Mouse (Mus musculus) adrenal gland, adult 2 months (tissue): ENCODE measurements at regions not wholly inside any gene's neighbourhood (a gene's known extent, or its start where the extent isn't known, plus 50 kb on each side); places are given as distances from the start of the nearest gene placed in this dataset.

Experiments
- DNase-seq: peaks from one replicate; pipeline ENCODE4 v3.0.0; 2021

DNA sequence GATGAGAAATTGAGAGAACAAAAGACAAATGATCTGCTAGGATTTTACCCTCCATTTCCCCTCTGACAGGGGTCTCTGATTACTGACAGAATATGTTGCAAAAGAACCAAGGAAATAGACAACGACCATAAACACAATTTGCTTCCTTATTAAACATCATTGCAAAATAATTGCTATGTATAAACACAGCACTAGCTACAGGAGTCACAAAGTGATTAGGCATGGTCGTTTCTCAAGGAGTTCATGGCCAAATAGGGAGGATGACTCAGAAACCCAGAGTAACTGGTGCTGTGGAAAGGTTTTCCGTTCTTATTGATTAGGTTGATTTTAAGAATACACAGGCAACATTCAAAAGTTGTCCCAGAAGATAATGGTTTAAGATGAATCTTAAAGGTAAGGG lies 180.4 kb downstream of the Gm12728 start:
- peak; percentile 27 for DNase-seq

DNA sequence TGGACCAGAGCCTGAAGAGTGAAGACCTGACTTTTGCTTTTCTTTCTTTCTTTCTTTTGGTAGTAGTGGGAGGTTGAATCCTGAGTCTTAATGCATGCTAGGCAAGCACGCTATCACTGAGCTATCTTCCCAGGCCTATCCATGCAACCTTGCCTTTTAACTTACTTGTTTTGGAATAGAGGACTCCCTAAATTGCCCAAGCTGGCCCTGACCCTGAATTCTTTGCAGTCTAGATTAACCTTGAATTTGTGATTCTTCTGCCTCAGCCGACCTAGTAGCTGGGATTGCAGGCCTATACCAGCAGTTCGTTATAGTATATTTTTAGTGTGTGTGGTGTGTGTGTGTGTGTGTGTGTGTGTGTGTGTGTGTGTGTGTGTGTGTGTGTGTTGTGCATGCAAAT lies 183.1 kb downstream of the Gm12728 start:
- peak; percentile 69 for DNase-seq

DNA sequence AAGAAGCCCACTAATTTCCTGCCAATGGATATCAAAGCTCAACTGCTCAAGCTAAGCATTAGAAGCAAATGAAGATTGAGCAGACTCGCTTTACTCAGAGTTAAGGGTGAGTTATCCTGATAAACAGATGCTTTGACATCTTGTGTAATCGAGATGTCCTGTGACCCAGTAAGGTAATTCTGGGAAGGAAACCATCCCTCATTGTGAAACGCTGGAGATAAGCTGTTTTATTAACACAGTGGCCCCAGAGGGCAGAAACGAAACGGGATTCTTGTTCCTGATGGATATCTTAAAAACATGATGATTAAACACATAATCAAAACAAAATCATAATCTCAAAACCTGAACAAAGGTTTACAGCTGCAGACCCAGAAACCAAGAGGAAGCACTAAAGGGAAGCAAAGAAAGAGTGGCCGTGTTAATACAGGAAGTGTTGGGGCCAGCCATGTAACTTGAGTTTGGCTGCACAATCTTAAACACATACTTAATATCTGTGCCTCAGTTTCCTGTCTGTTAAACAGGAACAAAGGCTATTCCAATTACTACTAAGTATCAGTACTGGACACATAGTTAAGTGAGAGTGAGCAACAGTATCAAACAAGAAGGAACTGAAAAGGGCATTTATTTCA lies 184.2 kb downstream of the Gm12728 start:
- peak; percentile 59 for DNase-seq

DNA sequence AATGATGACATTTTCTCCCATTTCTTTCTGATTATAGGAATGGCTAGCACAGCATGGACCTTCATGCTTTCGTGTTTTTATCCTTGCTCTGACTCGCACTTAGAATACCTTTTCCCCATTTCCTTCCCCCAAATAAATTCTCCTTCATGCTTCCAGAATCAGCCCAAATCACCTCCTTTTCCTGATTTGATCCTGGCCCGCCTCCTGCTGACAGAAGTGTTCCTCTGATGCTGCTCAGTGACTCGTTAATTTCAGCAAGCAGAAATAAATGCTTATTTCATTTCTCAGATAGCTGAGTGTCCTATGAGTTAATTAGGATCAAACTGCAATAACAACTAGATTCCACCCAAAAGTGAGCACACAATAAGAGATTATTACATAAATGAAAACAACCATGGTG lies 185.3 kb downstream of the Gm12728 start:
- DNase-seq: no peak

DNA sequence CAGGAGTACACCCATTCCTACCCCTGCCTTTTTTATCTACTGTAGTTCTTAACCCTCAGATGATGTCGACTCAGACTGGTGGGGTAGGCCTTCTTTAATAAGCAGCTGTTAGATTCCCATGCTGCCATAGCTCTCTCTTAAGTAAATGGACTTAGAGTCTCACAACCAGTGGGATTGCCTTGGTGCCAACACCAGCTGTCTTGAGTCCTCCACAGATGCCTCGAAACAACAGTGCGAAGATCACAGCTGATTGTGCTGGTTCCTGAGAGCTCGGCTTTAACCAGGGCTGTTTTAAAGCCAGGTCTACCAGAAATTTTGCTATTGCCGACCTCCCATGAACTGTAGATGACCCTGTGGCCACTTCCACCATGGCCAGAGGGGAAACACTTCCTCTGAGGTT lies 189.4 kb downstream of the Gm12728 start:
- DNase-seq: no peak

DNA sequence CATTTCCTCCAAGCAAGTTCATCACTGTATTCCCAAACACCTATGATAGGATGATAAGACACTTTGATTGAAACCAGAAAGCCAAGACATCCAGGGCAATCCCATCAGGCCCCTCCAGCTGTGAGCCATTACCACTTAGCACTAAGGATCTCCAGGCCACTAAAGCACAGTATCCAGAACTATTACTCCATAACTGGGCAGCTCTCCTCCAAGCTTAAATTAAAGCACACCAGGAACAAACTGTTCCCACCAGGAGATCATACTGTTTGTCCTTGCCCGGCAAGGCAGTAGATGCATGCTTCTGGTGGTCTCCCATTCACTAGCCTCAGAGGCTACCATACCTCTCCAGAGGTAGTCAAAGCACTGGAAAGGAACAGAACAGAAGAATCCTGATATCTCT lies 193.3 kb downstream of the Gm12728 start:
- DNase-seq: no peak

DNA sequence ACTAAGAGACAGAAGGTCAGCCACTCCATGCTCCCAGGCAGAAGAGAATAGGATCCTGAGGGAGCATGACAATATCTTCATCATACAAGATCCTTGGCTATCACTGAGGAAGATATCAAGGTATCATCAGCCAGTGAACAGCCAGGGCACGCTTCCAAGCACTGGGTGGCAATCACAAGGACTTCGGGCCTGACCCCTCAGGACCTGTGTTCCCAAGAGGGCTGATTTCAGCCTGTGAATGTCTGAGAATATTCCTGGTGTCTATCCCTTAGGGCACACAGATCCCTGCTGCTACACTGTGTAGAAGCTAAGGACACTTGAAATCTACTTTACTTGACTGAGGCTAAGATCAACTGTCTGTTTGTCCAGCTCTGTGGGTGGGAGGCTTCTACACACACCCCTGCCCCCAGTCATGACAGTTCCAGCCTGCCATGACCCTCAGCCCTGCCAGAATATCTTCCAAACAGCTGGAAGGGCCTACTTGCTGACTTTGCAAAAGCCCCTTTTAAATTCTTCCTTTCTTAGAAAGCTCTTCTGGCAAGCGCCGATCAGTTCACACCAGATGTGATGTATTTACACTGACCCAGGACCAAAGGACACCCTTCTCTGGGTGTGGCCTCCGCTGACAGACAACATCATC lies 198.4 kb downstream of the Gm12728 start:
- no peak for DNase-seq

DNA sequence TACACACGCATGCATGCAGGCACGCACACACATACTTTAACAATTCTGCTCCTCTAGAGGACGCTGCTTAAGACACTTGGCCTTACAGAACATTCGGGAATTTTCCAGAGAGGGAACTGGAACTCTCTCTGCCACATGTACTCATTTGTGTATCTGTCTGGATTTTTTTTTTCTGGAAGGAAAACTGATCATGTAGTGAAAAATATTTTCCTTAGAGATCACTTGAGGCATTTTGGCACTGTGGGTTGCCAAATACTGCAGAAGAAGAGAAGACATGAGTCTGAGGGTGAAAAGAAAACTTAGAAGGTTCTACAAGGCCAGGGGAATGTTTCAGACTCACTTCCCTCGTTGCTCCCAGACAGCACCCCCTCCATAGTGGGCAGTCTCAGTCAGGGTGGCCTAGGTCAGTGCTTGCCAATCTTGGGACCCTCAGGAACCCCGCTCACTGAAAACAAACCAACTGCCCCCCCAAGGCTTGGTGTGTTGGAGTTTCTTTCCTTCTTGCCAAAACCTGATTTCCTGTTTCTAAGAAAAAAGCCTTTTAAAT lies 203.0 kb downstream of the Gm12728 start:
- no peak for DNase-seq

DNA sequence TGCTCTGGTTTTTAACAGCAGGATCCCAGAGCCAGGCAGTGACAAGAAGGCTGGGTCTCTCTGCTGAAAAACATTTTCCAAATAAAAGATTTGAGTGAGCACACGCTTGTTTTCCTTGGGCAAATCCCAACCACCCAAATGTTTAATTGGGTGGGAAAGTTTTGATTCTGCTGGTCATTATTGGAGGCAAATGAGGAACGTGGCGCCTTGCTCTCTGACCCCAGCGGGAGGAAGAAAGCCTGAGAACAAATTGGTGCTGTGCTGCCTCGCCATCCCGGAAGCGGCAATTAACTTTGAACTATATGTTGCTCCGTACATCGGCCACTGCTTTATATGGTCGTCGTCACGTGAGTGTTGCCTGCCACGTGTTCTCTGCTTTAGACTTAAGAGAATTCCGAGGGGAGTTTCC lies 204.7 kb downstream of the Gm12728 start:
- no peak for DNase-seq

DNA sequence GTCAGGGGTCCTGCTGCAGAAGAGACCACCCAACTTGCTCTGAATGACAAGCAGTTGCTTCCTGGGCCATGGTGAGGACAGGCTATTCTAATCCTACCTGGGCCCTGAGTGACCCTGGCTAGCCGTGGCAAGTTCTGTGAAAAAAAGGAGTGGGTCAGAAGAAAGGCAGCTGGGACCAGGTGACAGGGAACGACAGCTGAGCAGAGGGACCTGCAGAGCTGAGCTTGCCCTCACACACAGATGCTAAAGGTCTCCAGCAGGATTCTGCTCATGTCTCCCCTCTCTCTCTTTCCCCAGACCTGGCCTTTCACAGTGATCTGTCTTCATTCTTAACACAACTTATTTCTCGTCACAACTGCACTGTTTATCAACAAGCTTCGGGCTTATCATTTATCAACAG lies 206.4 kb downstream of the Gm12728 start:
- DNase-seq: no peak

DNA sequence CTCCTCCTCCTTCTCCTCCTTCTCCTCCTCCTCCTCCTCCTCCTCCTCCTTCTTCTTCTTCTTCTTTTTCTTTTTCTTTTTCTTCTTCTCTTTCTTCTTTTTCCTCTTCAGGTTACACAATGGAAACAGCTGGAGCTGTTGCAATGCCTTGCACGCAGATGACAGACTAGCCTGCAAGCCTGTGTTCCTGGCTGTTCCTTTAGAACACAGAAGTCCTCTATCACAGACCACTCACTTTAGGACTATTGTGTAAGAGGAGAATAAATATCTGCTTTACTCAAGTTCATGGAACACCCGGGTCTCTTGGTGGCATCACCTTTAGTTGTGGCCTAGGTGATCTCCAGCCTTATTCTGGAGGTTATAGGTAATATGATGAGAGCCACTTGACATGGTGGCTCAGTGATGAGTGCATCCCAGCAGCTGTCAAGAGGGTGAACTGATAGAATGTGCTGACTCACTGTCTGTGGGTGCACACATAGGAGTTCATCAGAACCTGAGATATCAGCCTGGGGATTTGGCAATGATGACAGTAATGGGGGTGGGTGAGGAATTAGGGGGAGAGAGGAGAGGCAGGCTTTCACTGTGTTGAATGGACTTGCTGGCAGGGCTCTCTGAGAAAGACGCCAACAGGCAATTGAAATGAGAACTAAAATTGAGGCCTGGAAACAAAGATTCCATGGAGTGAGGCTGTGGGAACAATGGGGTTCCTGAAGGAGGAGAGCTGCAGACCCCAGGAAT lies 207.4 kb downstream of the Gm12728 start:
- no peak for DNase-seq

DNA sequence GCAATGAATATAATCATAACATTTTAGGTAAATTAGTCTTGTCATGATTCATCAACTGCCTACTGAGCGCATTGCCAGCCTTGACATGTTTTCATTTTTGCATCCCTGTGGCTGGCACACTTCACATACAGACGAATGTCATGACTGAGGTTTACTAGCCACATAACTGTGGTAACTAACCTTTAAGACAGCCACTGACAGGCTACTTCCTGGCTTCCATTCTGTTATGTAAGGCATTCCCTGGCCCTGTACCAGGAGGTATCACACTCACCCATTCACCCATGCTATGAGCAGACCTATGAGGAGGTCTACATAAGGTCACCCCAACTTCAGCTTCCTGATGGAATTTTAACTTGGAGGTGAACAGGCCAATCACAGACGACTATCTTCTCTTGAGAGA lies 212.8 kb downstream of the Gm12728 start:
- DNase-seq: peak; percentile 22

DNA sequence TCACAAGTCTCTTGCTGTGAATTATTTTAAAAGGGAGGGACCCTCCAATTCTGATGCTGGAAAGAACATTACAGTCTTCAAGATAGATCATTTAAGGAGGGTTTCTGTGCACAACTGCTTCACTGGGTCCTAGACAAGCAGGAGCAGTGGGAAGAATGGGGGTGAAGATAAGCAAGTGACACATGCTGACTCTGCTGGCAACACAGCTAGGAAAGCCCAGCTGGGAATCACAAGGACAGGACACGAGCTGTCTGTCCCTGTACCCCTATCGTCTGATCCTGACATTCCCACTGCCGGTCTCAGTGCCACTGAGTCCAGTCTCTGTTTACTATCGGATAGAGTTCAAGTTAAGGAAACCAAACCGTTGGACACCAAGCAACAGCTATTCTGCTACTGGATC lies 216.3 kb downstream of the Gm12728 start:
- peak; percentile 63 for DNase-seq

DNA sequence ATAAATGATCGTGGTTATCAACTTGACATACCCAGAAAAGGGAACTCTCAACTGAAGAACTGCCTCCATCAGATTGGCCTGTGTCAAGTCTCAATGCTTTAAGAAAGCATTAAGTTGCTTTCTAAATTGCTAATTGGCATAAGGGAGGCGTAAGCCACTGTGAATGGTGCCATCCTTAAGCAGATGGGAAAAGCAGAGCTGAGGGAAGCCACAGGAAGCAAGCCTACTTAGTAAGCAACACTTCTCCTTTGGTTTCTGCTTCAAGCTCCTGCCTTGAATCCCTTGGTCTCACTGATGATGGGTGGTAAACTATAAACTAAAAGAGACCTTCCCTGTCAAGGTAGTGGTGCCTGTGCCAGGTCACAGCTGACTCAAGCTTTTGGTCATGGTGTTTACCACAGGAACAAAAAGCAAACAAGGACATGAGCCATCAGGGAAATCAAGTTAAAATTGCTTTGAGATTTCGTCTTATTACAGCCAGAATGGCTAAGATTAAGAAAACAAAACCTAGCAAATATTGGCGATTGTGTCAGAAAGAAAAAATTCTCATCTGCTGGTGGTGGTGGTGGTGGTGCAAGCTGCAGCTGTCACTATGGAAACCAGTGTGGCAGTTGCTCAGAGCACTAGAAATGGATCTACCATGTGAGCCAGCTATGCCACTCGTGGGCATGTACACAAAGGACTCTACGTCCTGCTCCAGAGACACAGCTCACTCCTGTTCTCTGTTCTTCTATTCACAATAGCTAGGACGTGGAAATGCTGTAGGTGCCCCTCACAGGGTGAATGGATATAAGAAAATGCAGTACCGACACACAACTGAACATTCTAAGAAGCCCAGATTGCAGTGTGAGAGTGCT lies 217.9 kb downstream of the Gm12728 start:
- peak; percentile 52 for DNase-seq

DNA sequence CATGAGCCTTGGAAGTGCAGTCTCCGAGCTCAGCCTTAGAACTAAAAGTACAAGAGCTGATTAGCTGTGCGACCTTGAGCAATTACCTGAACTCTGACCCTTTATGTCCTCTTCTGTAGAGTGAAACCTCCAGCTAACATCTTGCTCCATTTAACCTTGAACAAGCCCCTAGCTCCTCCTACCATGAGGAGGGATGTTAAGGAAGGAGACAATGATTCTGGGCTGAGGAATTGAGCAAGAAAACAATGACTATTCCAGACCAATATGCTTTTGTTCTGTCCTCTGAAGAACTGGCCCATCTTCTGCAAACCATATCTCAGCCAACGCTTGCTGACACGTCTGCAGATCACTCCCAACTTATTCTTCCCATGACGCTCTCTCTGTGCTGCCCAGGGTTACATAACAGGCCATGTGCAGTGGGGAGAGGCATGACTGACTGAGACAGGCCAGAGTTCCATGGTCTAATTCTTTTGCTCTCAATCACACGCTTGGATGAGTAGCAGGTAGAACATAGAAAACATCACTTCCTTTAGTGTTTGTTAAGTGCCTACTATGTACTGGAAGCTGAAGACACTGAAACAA lies 227.5 kb downstream of the Gm12728 start:
- no peak for DNase-seq

DNA sequence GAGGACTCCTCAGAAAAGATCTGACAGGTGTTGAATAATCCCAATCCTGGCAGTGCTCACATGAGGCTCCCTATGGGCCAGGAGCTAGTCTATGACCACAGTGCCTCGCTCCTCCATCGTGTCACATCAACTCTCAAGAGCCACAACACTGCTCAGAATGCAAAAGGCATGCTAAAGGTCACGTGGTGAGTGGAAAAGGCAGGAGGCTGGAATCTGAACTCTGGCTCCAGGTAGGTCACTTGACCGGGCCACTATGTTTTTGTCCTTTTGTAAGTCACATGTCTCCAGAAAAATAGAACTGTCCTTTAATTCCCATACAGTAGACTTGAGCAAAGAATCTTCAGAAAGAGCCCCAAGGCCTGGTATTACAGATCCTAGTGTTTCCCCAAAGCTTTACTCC lies 229.3 kb downstream of the Gm12728 start:
- DNase-seq: no peak

DNA sequence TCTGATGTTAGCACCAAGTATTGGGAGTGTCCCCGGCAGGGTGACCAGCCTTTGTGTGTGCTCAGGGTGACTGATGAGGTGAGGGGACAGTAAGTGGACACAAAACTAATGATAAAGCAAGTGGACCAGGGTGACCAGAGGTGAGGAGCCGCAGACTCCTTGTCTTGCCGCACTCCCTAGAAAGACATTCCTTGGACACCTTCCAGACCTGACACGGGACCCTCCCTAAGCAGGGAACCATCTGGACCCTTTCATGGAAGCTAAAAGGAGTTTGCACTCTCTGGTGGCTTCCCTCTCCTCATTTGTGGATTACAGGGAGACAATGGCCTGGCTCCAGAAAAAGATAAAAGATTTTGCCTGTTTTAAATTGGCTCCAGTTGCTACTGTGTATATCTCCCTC lies 230.7 kb downstream of the Gm12728 start:
- no peak for DNase-seq

DNA sequence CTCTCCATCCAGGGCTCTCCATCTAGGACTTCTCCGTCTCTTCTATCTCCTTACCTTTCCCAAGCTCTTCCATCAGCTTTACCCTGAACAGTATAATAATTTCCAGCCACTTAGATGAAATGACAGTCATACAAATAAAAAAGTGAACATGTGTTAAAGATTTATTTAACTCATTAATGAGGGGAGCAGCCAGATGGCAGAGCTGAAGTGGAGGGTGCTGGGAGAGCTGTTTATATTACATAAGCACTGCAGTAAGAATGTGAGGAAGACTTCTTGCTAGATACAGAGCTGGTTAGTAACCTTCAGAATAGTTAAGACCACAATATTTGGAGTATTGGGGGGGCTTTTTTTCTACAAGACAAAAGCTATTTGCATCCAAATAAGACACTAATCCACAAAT lies 234.9 kb downstream of the Gm12728 start:
- no peak for DNase-seq

DNA sequence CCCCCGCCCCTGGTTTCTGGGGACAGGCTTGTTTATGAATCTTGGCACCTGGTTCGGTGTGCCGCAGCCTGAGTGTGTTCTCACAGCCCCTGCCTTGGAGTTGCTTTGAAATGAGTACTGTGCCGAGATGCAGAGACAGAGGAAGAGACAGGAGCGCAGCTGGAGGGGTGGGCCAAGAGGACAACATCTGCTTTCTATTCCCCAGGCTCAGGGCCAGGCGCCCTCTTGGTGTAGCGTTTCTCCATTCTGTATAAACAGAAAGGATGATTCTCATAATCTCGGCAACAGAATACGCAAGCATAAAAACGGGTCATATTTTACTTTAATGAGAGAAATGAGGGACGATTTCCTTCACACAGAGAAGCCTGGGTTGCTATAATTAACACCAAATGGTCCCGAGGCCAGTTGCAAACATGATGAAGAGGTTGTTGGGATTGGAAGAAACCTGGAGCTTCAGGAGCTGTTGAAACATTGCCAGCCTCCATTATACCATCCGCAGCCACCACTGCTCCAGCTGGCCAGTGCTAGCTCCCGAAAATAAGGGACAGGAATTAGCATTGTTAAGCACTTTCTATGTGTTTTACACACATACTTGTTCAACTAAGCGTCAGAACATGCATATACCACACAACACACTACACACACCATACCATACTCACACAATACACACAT lies 236.4 kb downstream of the Gm12728 start:
- DNase-seq: no peak

DNA sequence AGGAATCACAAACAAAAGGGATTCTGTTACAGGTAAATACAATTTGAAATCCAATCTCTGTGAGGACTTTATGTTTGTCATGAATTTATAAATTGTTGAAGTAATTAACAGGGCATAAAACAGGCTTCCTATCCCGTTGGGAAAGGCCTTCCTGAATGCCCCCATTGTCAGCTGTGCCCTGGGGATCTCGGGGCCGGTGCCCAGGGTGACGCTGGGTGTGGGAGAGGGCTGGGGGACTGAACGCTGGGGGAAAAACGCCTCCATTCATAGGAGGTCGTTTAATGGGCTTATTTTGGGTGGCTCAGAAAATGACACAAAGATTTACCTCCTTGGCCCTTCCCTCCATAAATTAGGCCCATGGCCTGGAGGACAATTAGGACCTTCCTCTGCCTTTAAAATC lies 250.7 kb downstream of the Gm12728 start:
- DNase-seq: no peak

DNA sequence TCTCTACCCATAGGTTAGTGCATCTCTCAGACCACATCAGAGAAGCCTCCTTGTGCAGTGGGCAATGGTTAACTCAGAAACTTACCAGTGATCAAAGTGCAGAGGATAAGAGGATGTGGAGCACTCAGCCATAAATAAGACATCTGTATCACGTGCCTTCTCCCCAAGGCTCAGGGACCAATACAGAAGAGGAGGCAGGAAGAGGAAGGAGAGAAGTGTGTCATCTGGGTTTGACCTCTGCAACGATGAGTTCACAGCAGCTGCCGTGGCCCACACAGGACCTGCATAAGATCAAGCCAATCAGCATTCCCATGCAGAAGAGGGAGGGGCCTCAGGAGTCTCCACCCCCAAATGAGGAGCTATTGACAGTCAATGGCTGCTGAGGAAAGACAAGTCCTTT lies 252.8 kb downstream of the Gm12728 start:
- no peak for DNase-seq
